Mouse (Mus musculus) lung, postnatal 0 days (tissue): ENCODE results near the gene Sash3. TPM values are rescaled to one million over a fixed set of nuclear protein-coding genes. Genes with fewer than 3 reads are reported as not detected.

Experiments
- ATAC-seq: fragments of 200-750 bp; cut with Nextera tagmentation; 2 replicates; pipeline ENCODE4 v1.8.0; 2017; ENCODE audit warnings: moderate library complexity
- DNase-seq: peaks from one replicate; pipeline ENCODE4 v3.0.0-alpha.2; 2016; ENCODE audit warnings: low spot score
- H3K27ac ChIP-seq: fragments of 300-500 bp; sonication (generic); 2 replicates; pipeline ENCODE4 v1.5.1; 2014; ENCODE audit warnings: antibody characterized with exemption, mild to moderate bottlenecking, low read length, mixed read lengths
- H3K27me3 ChIP-seq: fragments of 300-500 bp; sonication (generic); replicated peaks from 2 replicates; pipeline ENCODE4 v1.6.1; 2014; ENCODE audit warnings: low read length, mixed read lengths; ENCODE audit not compliant: insufficient read depth
- H3K36me3 ChIP-seq: fragments of 300-500 bp; sonication (generic); 2 replicates; pipeline ENCODE4 v1.6.1; 2014; ENCODE audit warnings: low read length, mixed read lengths; ENCODE audit not compliant: insufficient read depth
- H3K4me1 ChIP-seq: fragments of 300-500 bp; sonication (generic); 2 replicates; pipeline ENCODE4 v1.6.1; 2014; ENCODE audit warnings: antibody characterized with exemption, low read depth, low read length, mixed read lengths; ENCODE audit not compliant: insufficient read depth
- H3K4me2 ChIP-seq: fragments of 300-500 bp; sonication (generic); replicated peaks from 2 replicates; pipeline ENCODE4 v1.6.1; 2014; ENCODE audit warnings: low read depth, mild to moderate bottlenecking, low read length, moderate library complexity, mixed read lengths
- H3K4me3 ChIP-seq: fragments of 300-500 bp; sonication (generic); 2 replicates; pipeline ENCODE4 v1.5.1; 2014; ENCODE audit warnings: low read depth, low read length
- H3K9ac ChIP-seq: fragments of 300-500 bp; sonication (generic); replicated peaks from 2 replicates; pipeline ENCODE4 v1.6.1; 2014; ENCODE audit warnings: low read depth, mild to moderate bottlenecking
- H3K9me3 ChIP-seq: fragments of 300-500 bp; sonication (generic); 2 replicates; pipeline ENCODE4 v1.6.1; 2016; ENCODE audit warnings: low read length, mixed read lengths
- CTCF ChIP-seq: IDR thresholded peaks from 2 replicates; pipeline ENCODE4 v1.5.1; 2016; ENCODE audit warnings: antibody characterized with exemption, mild to moderate bottlenecking
- EP300 ChIP-seq: IDR thresholded peaks from 2 replicates; pipeline ENCODE4 v1.6.1; 2016; ENCODE audit warnings: antibody characterized with exemption, mild to moderate bottlenecking, control low read depth
- WGBS: fragments of 180-500 bp; shearing (Covaris S2); extraction: QIAGEN DNeasy Blood & Tissue Kit; methylation state at CpG from one replicate; pipeline ENCODE4 v1.1.7; 2014; 5-methylcytosine and 5-hydroxymethylcytosine counted together
- polyA plus RNA-seq: library from polyadenylated mRNA; unstranded; fragments of >200 nt; fragmentation: Nextera tagmentation; extraction: Ambion mirVana; gene quantifications from 2 replicates; pipeline ENCODE4 v1.2.1, GENCODE M21; 2015

The Sash3 gene
- polyA plus RNA-seq, 1 experiment from 2014 or later: 4.8 TPM

- Histone ChIP-seq H3K27ac (no peak overlapping the region), H3K4me3 (no peak overlapping the region), H3K4me1 (no peaks in the 10 kb centered on the region), H3K9ac (no peak overlapping the region), H3K36me3 (no peaks in the 10 kb centered on the region), H3K27me3 (no peaks in the 10 kb centered on the region), H3K4me2 (no peak overlapping the region), H3K9me3 (no peaks in the 10 kb centered on the region)
- no peak for DNase-seq
- ATAC-seq: no peak
- 50% methylated on average over 1 of the region's 1 CpGs for WGBS
- TF ChIP-seq EP300 (no peak), CTCF (no peak)
Observed at GRCm38 (mm10) chrX:48169892-48170291, 23.7 kb downstream of the Sash3 start.

GRCm38 (mm10) chrX:48170368-48170767, 24.1 kb downstream of the Sash3 start:
- no peaks in the 10 kb centered on the region for H3K9me3 ChIP-seq
- H3K27me3 ChIP-seq: no peaks in the 10 kb centered on the region
- H3K4me3 ChIP-seq: no peak overlapping the region
- ATAC-seq (no peak), DNase-seq (no peak)
- WGBS: 17% methylated on average over 1 of the region's 1 CpGs
- TF ChIP-seq CTCF (no peak), EP300 (no peak)
- H3K9ac ChIP-seq: no peak overlapping the region
- no peaks in the 10 kb centered on the region for H3K4me1 ChIP-seq
- no peak overlapping the region for H3K4me2 ChIP-seq
- no peak overlapping the region for H3K27ac ChIP-seq
- H3K36me3 ChIP-seq: no peaks in the 10 kb centered on the region

GRCm38 (mm10) chrX:48181844-48182243, 35.6 kb downstream of the Sash3 start:
- no peak for TF ChIP-seq CTCF
- TF ChIP-seq EP300: no peak
- WGBS: 73% methylated on average over 6 of the region's 6 CpGs
- no peaks in the 10 kb centered on the region; the same call in 1 of the 2 replicates for H3K36me3 ChIP-seq

GRCm38 (mm10) chrX:48184703-48185102, 38.5 kb downstream of the Sash3 start:
- no peak overlapping the region for H3K4me2 ChIP-seq
- H3K4me1 ChIP-seq: no peaks in the 10 kb centered on the region
- H3K27me3 ChIP-seq: no peaks in the 10 kb centered on the region
- no peak overlapping the region for H3K27ac ChIP-seq
- no peak for DNase-seq
- H3K36me3 ChIP-seq: no peaks in the 10 kb centered on the region; the same call in 1 of the 2 replicates
- no peak overlapping the region for H3K4me3 ChIP-seq
- H3K9me3 ChIP-seq: no peaks in the 10 kb centered on the region
- TF ChIP-seq EP300 (no peak), CTCF (no peak)
- 62% methylated on average over 3 of the region's 3 CpGs for WGBS
- H3K9ac ChIP-seq: no peak overlapping the region
- no peak for ATAC-seq

More at GRCm38 (mm10) chrX:48181844-48182243, 35.6 kb downstream of the Sash3 start:
- Histone ChIP-seq H3K4me1 (no peaks in the 10 kb centered on the region), H3K4me2 (no peak overlapping the region), H3K27me3 (no peaks in the 10 kb centered on the region), H3K9ac (no peak overlapping the region), H3K4me3 (no peak overlapping the region), H3K27ac (no peak overlapping the region), H3K9me3 (no peaks in the 10 kb centered on the region)
- ATAC-seq (no peak), DNase-seq (no peak)

- Histone ChIP-seq H3K9me3 (no peaks in the 10 kb centered on the region), H3K27ac (no peak overlapping the region), H3K9ac (no peak overlapping the region), H3K4me2 (no peak overlapping the region), H3K4me3 (no peak overlapping the region), H3K36me3 (no peaks in the 10 kb centered on the region), H3K27me3 (no peaks in the 10 kb centered on the region), H3K4me1 (no peaks in the 10 kb centered on the region)
- DNase-seq: no peak
- TF ChIP-seq CTCF: no peak
- no peak for TF ChIP-seq EP300
- no peak for ATAC-seq
- 73% methylated on average over 6 of the region's 6 CpGs for WGBS
Observed at GRCm38 (mm10) chrX:48191261-48191660, 45.0 kb downstream of the Sash3 start.

GRCm38 (mm10) chrX:48193235-48194152, 47.3 kb downstream of the Sash3 start:
- ATAC-seq: peak; percentile 23

More at GRCm38 (mm10) chrX:48193235-48194152, 47.3 kb downstream of the Sash3 start:
- TF ChIP-seq EP300 (no peak), CTCF (no peak)
- Histone ChIP-seq H3K27me3 (no peaks in the 10 kb centered on the region), H3K4me3 (no peak overlapping the region), H3K36me3 (no peaks in the 10 kb centered on the region), H3K27ac (no peak overlapping the region), H3K9ac (no peak overlapping the region), H3K4me1 (no peaks in the 10 kb centered on the region), H3K9me3 (no peaks in the 10 kb centered on the region), H3K4me2 (no peak overlapping the region)
- DNase-seq: no peak
- 55% methylated on average over 14 of the region's 14 CpGs for WGBS
